Mouse (Mus musculus) spleen, postnatal 10 days (tissue): Measurements from ENCODE around the gene AW822073.
"Not testable (repeated sequence)": the region's sequence is repeated elsewhere in the genome, so short reads cannot be mapped to it uniquely, and the experiment has no call there.

Experiments
- DNase-seq, 2 experiments: peaks; one replicate each; pipeline ENCODE4 v3.0.0; 2021 to 2022; ENCODE audit warnings: low spot score in 2 of 2

AW822073 gene

DNA sequence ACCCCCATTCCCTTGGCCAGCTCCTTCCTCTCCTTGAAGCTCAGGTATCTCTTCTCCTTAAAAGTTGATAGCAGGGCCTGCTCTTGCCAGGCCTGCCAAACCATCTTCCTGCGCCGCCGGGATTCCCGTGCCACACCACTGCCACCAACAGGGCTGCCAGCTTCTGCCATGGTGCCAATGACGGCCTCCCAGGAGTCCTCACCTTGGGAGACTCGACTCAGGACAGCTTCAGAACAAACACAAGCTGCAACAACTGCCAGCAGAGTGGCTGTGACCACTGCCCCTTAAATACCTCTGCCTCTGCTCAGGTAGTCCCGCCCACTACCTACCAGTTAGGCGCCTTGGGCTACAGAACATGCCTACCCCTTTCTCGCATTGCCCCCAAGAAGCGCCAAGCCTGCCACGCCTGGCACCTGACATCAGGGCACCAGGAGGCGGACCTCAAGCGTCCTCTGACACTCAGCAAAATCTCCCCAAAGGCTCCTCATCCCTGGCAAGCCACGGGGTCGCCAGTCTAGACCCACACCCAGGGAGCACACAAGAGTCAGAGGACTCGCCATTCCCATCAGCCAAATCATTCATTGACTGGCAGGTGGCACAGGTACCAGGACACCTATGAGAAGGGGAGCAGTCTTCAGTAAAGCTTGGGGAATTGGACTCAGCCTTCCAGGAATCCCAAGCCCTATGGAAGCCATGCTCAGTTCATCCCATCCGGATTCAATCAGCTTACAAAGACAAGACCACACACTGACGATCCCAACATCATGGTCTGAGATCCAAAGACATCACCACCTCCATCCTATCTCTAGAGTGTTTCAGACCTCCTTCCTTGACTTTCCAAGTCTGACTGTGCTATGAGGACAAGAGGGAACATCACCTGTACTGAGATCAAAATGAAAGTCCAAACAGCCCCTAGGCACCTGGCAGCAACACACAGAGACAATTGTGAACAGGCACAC, at the start of gene AW822073:
AW822073 (minus strand) TSS at position 104 of the 959 bp plus-strand sequence.
- DNase-seq: peak; percentile 48 to 54

- no peak for DNase-seq
Measured at GRCm38 (mm10) chr10:58258466-58258865, 33.7 kb upstream of the AW822073 start.

DNA sequence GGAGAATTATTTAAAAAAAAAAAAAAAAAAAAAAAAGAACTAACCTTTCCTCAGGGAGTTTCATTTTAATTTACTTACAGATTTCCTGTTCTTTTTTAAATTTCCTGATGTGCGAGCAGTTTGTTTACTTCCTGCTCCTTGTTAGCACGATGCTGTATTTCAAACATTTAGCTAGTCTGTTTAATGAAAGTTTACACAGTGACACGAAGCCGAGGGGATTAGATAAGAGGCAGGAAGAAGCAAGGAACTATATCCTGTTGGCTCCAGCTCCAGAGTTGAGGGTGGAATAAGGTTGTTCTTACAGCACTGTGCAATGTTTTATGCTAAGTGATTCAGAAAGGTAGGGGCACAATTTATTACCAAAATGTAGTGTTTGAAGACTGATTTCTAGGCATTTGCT, 31.2 kb upstream of the AW822073 start:
- DNase-seq: no peak

- peak; percentile 70 to 93 for DNase-seq
Measured at GRCm38 (mm10) chr10:58255213-58255892, 30.6 kb upstream of the AW822073 start, which contains the start of gene Gcc2. TSS of gene Gcc2 (plus strand) at chr10:58255497.

DNA sequence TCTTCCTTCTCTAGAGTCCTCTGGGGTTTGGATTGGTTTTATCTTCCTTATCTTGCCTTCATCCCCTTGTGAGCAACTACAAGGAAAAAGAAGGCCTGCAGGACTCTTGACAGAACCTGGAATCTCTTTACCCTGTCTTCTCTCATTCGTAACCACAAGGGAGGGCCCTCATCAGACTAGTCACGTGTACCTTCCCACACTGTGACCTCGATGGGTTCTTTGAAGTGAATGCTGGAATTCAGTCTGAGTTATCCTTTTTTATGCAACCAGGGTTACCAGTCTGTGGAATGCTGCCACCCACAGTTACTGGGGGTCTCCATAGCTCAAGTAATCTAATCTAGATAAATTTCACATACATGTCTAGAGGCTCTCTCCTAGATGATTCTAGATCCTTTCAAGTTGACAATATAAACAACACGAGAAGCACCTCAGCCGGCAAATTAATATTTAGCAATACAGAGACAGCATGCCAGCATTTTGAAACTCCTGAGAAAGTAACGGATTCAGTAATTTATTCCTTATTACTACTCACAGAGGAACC, 30.0 kb upstream of the AW822073 start:
- no peak for DNase-seq

DNA sequence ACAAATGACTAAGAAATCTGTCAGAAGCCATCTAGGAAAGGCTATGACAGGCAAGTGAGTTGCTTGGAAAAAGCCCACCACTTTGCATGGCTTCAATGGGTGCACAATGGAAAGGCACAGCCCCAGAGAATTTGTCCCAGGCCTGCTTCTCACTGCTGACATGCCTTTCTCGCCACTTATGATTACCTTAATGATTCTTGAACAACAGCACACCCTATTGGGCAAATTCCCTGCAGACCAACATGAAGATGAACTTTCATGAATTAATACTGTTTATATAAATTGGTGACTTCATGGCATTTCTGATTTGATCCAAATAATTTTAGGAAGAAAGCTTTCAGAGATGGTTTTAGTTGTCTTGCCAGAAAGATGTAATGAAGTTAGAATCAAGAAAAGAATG, 24.8 kb upstream of the AW822073 start:
- no peak for DNase-seq

DNA sequence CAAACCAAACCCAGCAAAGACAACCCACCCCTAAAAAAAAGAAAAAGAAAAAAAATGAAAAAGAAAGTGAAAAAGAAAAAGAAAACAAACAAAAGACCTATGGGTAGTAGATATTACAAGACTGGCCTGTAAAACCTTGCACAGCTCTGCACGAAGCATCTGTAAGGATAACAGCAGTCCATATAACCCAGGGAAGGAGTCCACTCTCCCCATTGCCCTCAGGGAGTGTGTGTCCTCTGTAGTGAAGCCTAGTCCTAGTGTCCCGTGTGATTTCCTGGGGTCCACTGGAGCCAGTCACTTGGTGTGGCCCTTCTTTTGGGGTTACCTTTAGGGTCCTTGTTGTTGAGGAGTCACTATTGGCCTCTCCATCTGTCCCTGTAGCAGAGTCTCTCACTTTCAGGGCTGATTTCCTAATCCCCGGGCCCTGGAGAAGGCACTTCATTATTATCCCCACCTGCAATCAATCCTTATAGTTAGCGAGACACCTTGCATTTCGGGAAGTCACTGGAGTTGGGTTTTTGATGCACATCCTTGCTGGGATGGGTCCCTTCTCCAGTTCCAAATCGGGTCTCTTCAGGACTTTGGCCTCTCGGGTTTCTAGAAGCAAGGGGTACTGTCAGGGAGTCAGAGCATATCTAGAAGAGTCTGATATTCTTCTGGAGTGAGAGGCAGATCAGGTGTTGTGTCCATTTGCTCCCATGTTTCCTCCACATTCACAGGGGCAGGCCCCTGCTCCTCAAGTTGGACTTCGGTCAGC, 14.4 kb upstream of the AW822073 start:
- peak; percentile 56 to 57 for DNase-seq

GRCm38 (mm10) chr10:58236613-58237012, 11.9 kb upstream of the AW822073 start, which contains the start of gene Gm4981:
TSS of gene Gm4981 (minus strand) at chr10:58236701.
- no peak for DNase-seq

GRCm38 (mm10) chr10:58234985-58235384, 10.3 kb upstream of the AW822073 start:
- peak in 1 of 2 experiments; percentile 43 for DNase-seq

DNA sequence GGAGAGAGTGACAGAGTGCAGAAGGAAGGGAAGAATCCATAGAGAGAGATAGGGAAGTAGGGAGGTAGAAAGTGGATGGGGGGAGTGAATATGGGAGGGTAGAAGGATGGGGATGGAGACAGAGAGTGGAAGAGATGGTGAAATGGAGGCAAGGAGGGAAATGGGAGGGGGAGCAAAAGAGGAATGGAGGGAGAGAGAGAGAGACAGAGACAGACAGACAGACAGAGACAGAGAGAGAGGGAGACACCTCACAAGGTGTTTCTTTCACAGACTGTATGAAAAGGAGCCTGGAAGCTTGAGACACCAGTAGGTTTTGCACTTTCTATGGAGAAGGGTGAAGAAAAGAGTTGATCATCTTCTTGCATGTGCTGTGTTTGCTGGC, 9.0 kb upstream of the AW822073 start:
- DNase-seq: not testable (repeated sequence)

- DNase-seq: peak in 1 of 2 experiments; percentile 38
Measured at GRCm38 (mm10) chr10:58233054-58233739, 8.5 kb upstream of the AW822073 start.

DNA sequence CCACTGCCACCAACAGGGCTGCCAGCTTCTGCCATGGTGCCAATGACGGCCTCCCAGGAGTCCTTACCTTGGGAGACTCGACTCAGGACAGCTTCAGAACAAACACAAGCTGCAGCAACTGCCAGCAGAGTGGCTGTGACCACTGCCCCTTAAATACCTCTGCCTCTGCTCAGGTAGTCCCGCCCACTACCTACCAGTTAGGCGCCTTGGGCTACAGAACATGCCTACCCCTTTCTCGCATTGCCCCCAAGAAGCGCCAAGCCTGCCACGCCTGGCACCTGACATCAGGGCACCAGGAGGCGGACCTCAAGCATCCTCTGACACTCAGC, 7.9 kb upstream of the AW822073 start, which contains the start of gene Duxf3:
Duxf3 (minus strand) TSS at position 35 of the 329 bp plus-strand sequence.
- DNase-seq: not testable (repeated sequence)

DNA sequence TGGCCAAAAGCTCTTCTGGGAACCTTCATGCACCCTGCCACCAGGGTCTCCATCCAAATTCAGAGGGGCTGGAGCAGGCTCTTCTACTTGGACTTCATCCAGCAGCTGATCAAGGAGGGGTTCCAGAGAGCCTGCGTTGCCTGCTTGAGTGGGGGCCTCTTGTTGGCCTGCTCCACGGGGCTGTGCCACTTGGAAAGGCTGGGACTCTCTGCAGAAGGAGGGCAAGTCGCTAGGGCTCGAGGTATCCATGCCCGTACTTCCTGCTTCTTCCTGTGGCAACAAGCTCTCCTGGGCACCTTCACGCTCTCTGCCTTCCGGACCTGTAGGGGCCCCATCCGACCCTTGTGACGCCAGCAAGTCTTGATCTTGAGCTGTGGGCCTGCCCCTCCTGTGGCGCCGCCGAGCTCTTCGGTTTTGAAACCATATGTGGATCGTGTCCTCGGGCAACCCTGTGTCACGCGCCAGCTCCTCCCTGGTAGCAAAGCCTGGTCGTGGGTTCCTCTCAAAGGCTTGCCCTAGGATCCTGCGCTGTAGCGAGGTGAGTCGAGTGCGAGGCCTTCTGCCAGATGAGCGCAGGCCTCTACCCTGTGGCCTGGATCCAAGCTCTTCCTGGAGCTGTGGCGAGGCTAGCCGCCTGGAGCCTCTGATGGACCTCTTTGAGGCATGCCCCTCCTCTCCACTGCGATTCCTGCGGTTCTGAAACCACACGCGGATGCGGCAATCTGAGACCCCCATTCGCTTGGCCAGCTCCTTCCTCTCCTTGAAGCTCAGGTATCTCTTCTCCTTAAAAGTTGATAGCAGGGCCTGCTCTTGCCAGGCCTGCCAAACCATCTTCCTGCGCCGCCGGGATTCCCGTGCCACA, 7.3 kb upstream of the AW822073 start:
- peak; percentile 80 for DNase-seq

DNA sequence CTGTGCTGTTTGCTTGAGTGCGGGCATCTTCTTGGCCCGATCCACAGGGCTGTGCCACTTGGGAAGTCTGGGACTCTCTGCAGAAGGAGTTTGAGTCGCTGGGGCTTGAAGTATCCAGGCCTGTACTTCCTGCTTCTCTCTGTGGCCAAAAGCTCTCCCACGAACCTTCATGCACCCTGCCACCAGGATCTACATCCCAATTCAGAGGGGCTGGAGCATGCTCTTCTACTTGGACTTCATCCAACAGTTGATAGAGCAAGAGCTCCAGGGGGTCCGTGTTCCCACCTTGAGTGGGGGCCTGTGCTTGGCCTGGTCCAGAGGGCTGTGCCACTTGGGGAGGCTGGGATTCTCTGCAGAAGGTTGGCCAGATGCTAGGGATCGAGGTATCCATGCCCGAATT, 6.4 kb upstream of the AW822073 start:
- DNase-seq: peak in 1 of 2 experiments; percentile 51

- not testable (repeated sequence) for DNase-seq
Measured at GRCm38 (mm10) chr10:58230021-58230420, 5.3 kb upstream of the AW822073 start.

GRCm38 (mm10) chr10:58227798-58228197, 3.1 kb upstream of the AW822073 start:
- DNase-seq: peak in 1 of 2 experiments; percentile 44

- not testable (repeated sequence) for DNase-seq
Measured at GRCm38 (mm10) chr10:58226357-58226756, 1.6 kb upstream of the AW822073 start.

- peak; percentile 67 to 73 for DNase-seq
Measured at GRCm38 (mm10) chr10:58223972-58224805, 541 bp downstream of the AW822073 start.

DNA sequence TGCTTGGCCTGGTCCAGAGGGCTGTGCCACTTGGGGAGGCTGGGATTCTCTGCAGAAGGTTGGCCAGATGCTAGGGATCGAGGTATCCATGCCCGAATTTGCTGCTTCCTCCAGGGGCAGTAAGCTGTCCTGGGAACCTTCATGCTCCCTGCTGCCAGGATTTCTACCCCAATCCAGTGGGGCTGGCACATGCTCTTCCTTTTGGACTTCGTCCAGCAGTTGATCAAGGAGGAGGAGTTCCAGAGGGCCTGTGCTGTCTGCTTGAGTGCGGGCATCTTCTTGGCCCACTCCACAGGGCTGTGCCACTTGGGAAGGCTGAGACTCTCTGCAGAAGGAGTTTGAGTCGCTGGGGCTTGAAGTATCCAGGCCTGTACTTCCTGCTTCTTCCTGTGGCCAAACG, 1.6 kb downstream of the AW822073 start:
- DNase-seq: not testable (repeated sequence)
